Mouse (Mus musculus) E14TG2a.4 (cell line): ENCODE data around the gene Rita1.

Experiments
- CTCF ChIP-seq: conservative IDR thresholded peaks from 2 replicates; pipeline ENCODE4 v1.5.1; 2014; ENCODE audit warnings: low read length
- NANOG ChIP-seq: IDR thresholded peaks from 2 replicates; pipeline ENCODE4 v1.6.1; 2014; ENCODE audit warnings: borderline replicate concordance, low read length, mixed read lengths
- POU5F1 ChIP-seq: IDR thresholded peaks from 2 replicates; pipeline ENCODE4 v1.6.1; 2014; ENCODE audit warnings: low read length, borderline replicate concordance

- TF ChIP-seq CTCF = no peak
- TF ChIP-seq NANOG = no peak
- no peak for TF ChIP-seq POU5F1
Measured at GRCm38 (mm10) chr5:120550137-120550536, 62.3 kb downstream of the Rita1 start.
